Mouse (Mus musculus) brain, embryonic 14.5 days (tissue): Measurements from ENCODE around the gene Hpse2.

ENCODE experiments used
- CTCF ChIP-seq: fragments of 200-500 bp; IDR thresholded peaks from 2 replicates; pipeline ENCODE4 v1.5.1; 2012; ENCODE audit warnings: inconsistent platforms, mild to moderate bottlenecking, moderate library complexity, borderline replicate concordance; ENCODE audit not compliant: insufficient read depth, insufficient read length; ENCODE audit errors: extremely low read depth
- POLR2A ChIP-seq: fragments of 200-500 bp; IDR thresholded peaks from 2 replicates; pipeline ENCODE4 v1.6.1; 2012; ENCODE audit warnings: mild to moderate bottlenecking, inconsistent platforms, borderline replicate concordance; ENCODE audit not compliant: poor library complexity, insufficient read depth, insufficient read length, severe bottlenecking; ENCODE audit errors: extremely low read depth

GRCm38 (mm10) chr19:43243993-43244392, 144.2 kb downstream of the Hpse2 start:
- TF ChIP-seq POLR2A (no peak), CTCF (no peak)
